Mouse (Mus musculus) ES-E14 (cell line): Measurements from ENCODE around the gene Map4k3.

Experiments
- CHD2 ChIP-seq: IDR thresholded peaks from 2 replicates; pipeline ENCODE4 v1.6.1; 2014; ENCODE audit warnings: mild to moderate bottlenecking, low read depth, low read length, inconsistent platforms
- HCFC1 ChIP-seq: IDR thresholded peaks from 2 replicates; pipeline ENCODE4 v1.6.1; 2012; ENCODE audit warnings: low read length, inconsistent platforms, borderline replicate concordance; ENCODE audit not compliant: insufficient read depth
- MAFK ChIP-seq: IDR thresholded peaks from 2 replicates; pipeline ENCODE4 v1.6.1; 2014; ENCODE audit warnings: mild to moderate bottlenecking, low read depth, low read length, inconsistent platforms; ENCODE audit not compliant: insufficient read depth
- ZC3H11A ChIP-seq: IDR thresholded peaks from 2 replicates; pipeline ENCODE4 v1.6.1; 2012; ENCODE audit warnings: low read depth, mild to moderate bottlenecking, inconsistent platforms, low read length, borderline replicate concordance
- ZNF384 ChIP-seq: IDR thresholded peaks from 2 replicates; pipeline ENCODE4 v1.6.1; 2012; ENCODE audit warnings: low read depth, low read length, inconsistent platforms

GRCm38 (mm10) chr17:80618890-80619289, 109.4 kb downstream of the Map4k3 start:
- no peak for TF ChIP-seq MAFK
- no peak for TF ChIP-seq HCFC1
- TF ChIP-seq CHD2 = no peak
- no peak for TF ChIP-seq ZC3H11A
- no peak for TF ChIP-seq ZNF384
